Mouse (Mus musculus) MEL (cell line): Measurements from ENCODE around the gene Ostc. TPM values are rescaled to one million over a fixed set of nuclear protein-coding genes. Genes with fewer than 3 reads are reported as not detected.

Experiments
- DNase-seq: peaks from one replicate; pipeline ENCODE4 v3.0.0; 2011; ENCODE audit warnings: low read depth, low spot score
- H3K27ac ChIP-seq: 2 replicates; pipeline ENCODE4 v1.5.1; 2012; ENCODE audit warnings: low read depth, mild to moderate bottlenecking, control low read depth, low read length, moderate library complexity; ENCODE audit not compliant: control insufficient read depth
- H3K27me3 ChIP-seq, 2 experiments: fragments of 150-350 bp in 1 of 2; sonication (generic) in 1 of 2; 2 replicates each; pipeline ENCODE4 v1.6.1; 2012; ENCODE audit warnings: low read length in 2 of 2, mild to moderate bottlenecking in 2 of 2, improper control_type of control experiment in 1 of 2, moderate library complexity in 1 of 2; ENCODE audit not compliant: insufficient read depth in 2 of 2, control insufficient read depth in 1 of 2
- H3K36me3 ChIP-seq, 2 experiments: 2 replicates each; pipeline ENCODE4 v1.6.1; 2012 to 2014; ENCODE audit warnings: low read length in 2 of 2, improper control_type of control experiment in 1 of 2, inconsistent platforms in 1 of 2, mild to moderate bottlenecking in 1 of 2; ENCODE audit not compliant: insufficient read depth in 2 of 2, control insufficient read depth in 1 of 2
- H3K4me1 ChIP-seq, 2 experiments: fragments of 150-350 bp in 1 of 2; sonication (generic) in 1 of 2; 2 replicates each; pipeline ENCODE4 v1.6.1; 2012; ENCODE audit warnings: low read length in 2 of 2, improper control_type of control experiment in 1 of 2, mild to moderate bottlenecking in 1 of 2; ENCODE audit not compliant: insufficient read depth in 2 of 2, control insufficient read depth in 1 of 2
- H3K4me3 ChIP-seq, 2 experiments: fragments of 150-350 bp in 1 of 2; sonication (generic) in 1 of 2; 2 replicates each; pipeline ENCODE4 v1.5.1; 2012; ENCODE audit warnings: low read depth in 2 of 2, low read length in 2 of 2, mild to moderate bottlenecking in 2 of 2, moderate library complexity in 2 of 2, control low read depth in 1 of 2, improper control_type of control experiment in 1 of 2; ENCODE audit not compliant: control insufficient read depth in 1 of 2, insufficient read depth in 1 of 2
- H3K79me2 ChIP-seq: 2 replicates; pipeline ENCODE4 v1.6.1; 2012; ENCODE audit warnings: mild to moderate bottlenecking, low read length, moderate library complexity; ENCODE audit not compliant: control insufficient read depth, poor library complexity, insufficient read depth
- H3K9ac ChIP-seq: 2 replicates; pipeline ENCODE4 v1.6.1; 2012; ENCODE audit warnings: low read depth, mild to moderate bottlenecking, control low read depth, low read length, moderate library complexity; ENCODE audit not compliant: control insufficient read depth, poor library complexity, severe bottlenecking
- H3K9me3 ChIP-seq: fragments of 150-350 bp; sonication (generic); replicated peaks from 2 replicates; pipeline ENCODE4 v1.6.1; 2012; ENCODE audit warnings: mild to moderate bottlenecking, low read length, improper control_type of control experiment, moderate library complexity; ENCODE audit not compliant: insufficient read depth
- BHLHE40 ChIP-seq: IDR thresholded peaks from 2 replicates; pipeline ENCODE4 v1.6.1; 2012; ENCODE audit warnings: low read depth, mild to moderate bottlenecking, inconsistent platforms, low read length, improper control_type of control experiment, borderline replicate concordance
- CHD2 ChIP-seq: IDR thresholded peaks from 2 replicates; pipeline ENCODE4 v1.6.1; 2011; ENCODE audit warnings: low read length, improper control_type of control experiment
- CTCF ChIP-seq, 3 experiments: IDR thresholded peaks in 2 of 3; conservative IDR thresholded peaks in 1 of 3; 2 replicates each; pipeline ENCODE4 v1.5.1; 2011 to 2012; ENCODE audit warnings: low read length in 3 of 3, low read depth in 2 of 3, mild to moderate bottlenecking in 2 of 3, improper control_type of control experiment in 1 of 3, inconsistent platforms in 1 of 3, mixed read lengths in 1 of 3, moderate library complexity in 1 of 3; ENCODE audit not compliant: control insufficient read depth in 1 of 3, insufficient read depth in 1 of 3, poor library complexity in 1 of 3, severe bottlenecking in 1 of 3
- ELF1 ChIP-seq: IDR thresholded peaks from 2 replicates; pipeline ENCODE4 v1.6.1; 2014; ENCODE audit warnings: low read depth, mild to moderate bottlenecking, inconsistent platforms, low read length, improper control_type of control experiment, moderate library complexity
- ETS1 ChIP-seq: IDR thresholded peaks from 2 replicates; pipeline ENCODE4 v1.6.1; 2012; ENCODE audit warnings: low read depth, mild to moderate bottlenecking, inconsistent platforms, low read length, improper control_type of control experiment, moderate library complexity
- HCFC1 ChIP-seq: IDR thresholded peaks from 2 replicates; pipeline ENCODE4 v1.6.1; 2012; ENCODE audit warnings: low read depth, mild to moderate bottlenecking, inconsistent platforms, low read length, improper control_type of control experiment, moderate library complexity
- MAX ChIP-seq: IDR thresholded peaks from 2 replicates; pipeline ENCODE4 v1.6.1; 2011; ENCODE audit warnings: low read length, improper control_type of control experiment
- MAZ ChIP-seq: IDR thresholded peaks from 2 replicates; pipeline ENCODE4 v1.6.1; 2012; ENCODE audit warnings: low read depth, mild to moderate bottlenecking, inconsistent platforms, low read length, improper control_type of control experiment
- MXI1 ChIP-seq: IDR thresholded peaks from 2 replicates; pipeline ENCODE4 v1.6.1; 2011; ENCODE audit warnings: mild to moderate bottlenecking, low read depth, low read length, improper control_type of control experiment
- NELFE ChIP-seq: IDR thresholded peaks from 2 replicates; pipeline ENCODE4 v1.6.1; 2011; ENCODE audit warnings: low read depth, low read length, improper control_type of control experiment
- POLR2A ChIP-seq, 2 experiments: IDR thresholded peaks; 2 replicates each; pipeline ENCODE4 v1.6.1; 2011 to 2012; ENCODE audit warnings: low read length in 2 of 2, mild to moderate bottlenecking in 2 of 2, control low read depth in 1 of 2, improper control_type of control experiment in 1 of 2, low read depth in 1 of 2, moderate library complexity in 1 of 2; ENCODE audit not compliant: control insufficient read depth in 1 of 2, insufficient read depth in 1 of 2, poor library complexity in 1 of 2
- RAD21 ChIP-seq: IDR thresholded peaks from 2 replicates; pipeline ENCODE4 v1.6.1; 2011; ENCODE audit warnings: mild to moderate bottlenecking, low read depth, low read length, improper control_type of control experiment
- RCOR1 ChIP-seq: IDR thresholded peaks from 2 replicates; pipeline ENCODE4 v1.6.1; 2012; ENCODE audit warnings: low read depth, mild to moderate bottlenecking, inconsistent platforms, low read length, improper control_type of control experiment
- SIN3A ChIP-seq: IDR thresholded peaks from 2 replicates; pipeline ENCODE4 v1.6.1; 2012; ENCODE audit warnings: low read length, improper control_type of control experiment, inconsistent platforms
- SMC3 ChIP-seq: IDR thresholded peaks from 2 replicates; pipeline ENCODE4 v1.6.1; 2011; ENCODE audit warnings: low read depth, low read length, improper control_type of control experiment
- TAL1 ChIP-seq: IDR thresholded peaks from 2 replicates; pipeline ENCODE4 v1.6.1; 2012; ENCODE audit warnings: mild to moderate bottlenecking, inconsistent platforms, low read length, moderate library complexity, mixed read lengths
- TCF12 ChIP-seq: IDR thresholded peaks from 2 replicates; pipeline ENCODE4 v1.6.1; 2014; ENCODE audit warnings: low read depth, mild to moderate bottlenecking, inconsistent platforms, low read length, improper control_type of control experiment, moderate library complexity
- USF1 ChIP-seq: IDR thresholded peaks from 2 replicates; pipeline ENCODE4 v1.6.1; 2014; ENCODE audit warnings: low read depth, mild to moderate bottlenecking, inconsistent platforms, low read length, improper control_type of control experiment, moderate library complexity
- ZC3H11A ChIP-seq: IDR thresholded peaks from 2 replicates; pipeline ENCODE4 v1.6.1; 2012; ENCODE audit warnings: low read depth, mild to moderate bottlenecking, inconsistent platforms, low read length, improper control_type of control experiment
- ZKSCAN1 ChIP-seq: IDR thresholded peaks from 2 replicates; pipeline ENCODE4 v1.6.1; 2012; ENCODE audit warnings: low read depth, mild to moderate bottlenecking, inconsistent platforms, low read length, improper control_type of control experiment, moderate library complexity
- ZMIZ1 ChIP-seq: IDR thresholded peaks from 2 replicates; pipeline ENCODE4 v1.6.1; 2012; ENCODE audit warnings: low read depth, mild to moderate bottlenecking, inconsistent platforms, low read length, improper control_type of control experiment, moderate library complexity
- ZNF384 ChIP-seq: IDR thresholded peaks from 2 replicates; pipeline ENCODE4 v1.6.1; 2012; ENCODE audit warnings: low read depth, mild to moderate bottlenecking, inconsistent platforms, low read length, improper control_type of control experiment
- polyA plus RNA-seq, 2 experiments: library from polyadenylated mRNA; stranded (reverse) in 1 of 2; unstranded in 1 of 2; fragments of >175 nt in 1 of 2; fragments of >200 nt in 1 of 2; gene quantifications; 2 replicates each; pipeline versions ENCODE4 v1.2.1 to v1.2.4; 2012; ENCODE audit warnings: low replicate concordance in 2 of 2, low read depth in 1 of 2; ENCODE audit not compliant: insufficient read length in 2 of 2, insufficient read depth in 1 of 2, missing spikeins in 1 of 2
- total RNA-seq: library from RNA; depleted of rRNA; stranded (reverse); fragments of 300-350 nt; gene quantifications from 2 replicates; pipeline ENCODE4 v1.2.3, GENCODE M21; 2012

Ostc gene
- total and polyA plus RNA-seq, 3 experiments, result 185 to 199 TPM; not detected in 1

DNA sequence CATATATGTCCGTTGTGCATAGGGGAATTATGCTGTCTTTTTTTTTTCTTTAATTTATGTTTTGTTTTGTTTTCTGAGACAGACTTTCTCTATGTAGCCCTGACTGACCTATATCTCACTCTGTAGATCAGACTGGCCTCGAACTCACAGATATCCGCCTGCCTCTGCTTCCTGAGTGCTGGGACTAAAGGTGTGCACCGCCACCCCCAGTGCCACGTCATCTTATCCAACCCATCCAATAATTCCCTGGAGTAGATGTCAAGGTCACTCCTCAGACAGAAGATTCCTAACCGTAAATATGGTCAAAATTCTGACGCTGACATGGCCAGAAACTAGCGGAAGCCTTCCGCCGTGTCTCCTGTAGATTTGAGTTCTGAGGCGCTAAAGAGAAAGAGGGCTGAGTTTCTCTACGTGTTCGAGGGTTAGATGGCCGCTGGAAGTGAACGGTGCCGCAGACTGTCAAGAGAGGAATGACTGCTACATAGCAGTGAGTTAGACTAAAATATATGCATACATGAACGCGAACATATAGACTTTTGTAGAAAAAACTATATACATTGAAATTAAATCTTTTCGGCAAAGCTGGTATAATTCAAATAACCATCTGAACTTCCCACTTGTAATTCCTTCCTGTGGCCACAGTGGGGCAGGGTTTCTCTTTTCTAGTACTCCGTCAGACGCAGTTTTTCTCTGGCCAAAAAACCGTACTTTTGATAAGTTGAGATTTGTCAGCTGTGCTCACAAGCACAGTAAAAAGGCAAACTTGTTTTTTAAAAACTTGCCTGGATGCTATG is 5.7 kb upstream of the Ostc start:
- H3K27me3 ChIP-seq, result no peaks in the 10 kb centered on the region
- peak overlapping the region; percentile 57 for H3K9ac ChIP-seq
- peaks cover 0 to 2% of the 10 kb centered on the region in 2 experiments; a peak in 2 of 4 replicates for H3K36me3 ChIP-seq
- H3K27ac ChIP-seq, result peak overlapping the region; percentile 40; the same call in 1 of the 2 replicates
- peak; percentile 88 for DNase-seq
- no peaks in the 10 kb centered on the region for H3K79me2 ChIP-seq
- no peaks in the 10 kb centered on the region for H3K9me3 ChIP-seq
- H3K4me3 ChIP-seq, result peak overlapping the region; percentile 57 to 88
- H3K4me1 ChIP-seq, result peaks cover 0 to 3% of the 10 kb centered on the region in 2 experiments; a peak in 3 of 4 replicates
- TF ChIP-seq MXI1 (peak; percentile 33; the same call in 1 of the 2 replicates), RCOR1 (peak; percentile 92), HCFC1 (peak; percentile 45; the same call in 1 of the 2 replicates), MAZ (no peak), SIN3A (peak; percentile 74; the same call in 1 of the 2 replicates), USF1 (no peak), SMC3 (peak; percentile 73), CHD2 (no peak), TAL1 (no peak), RAD21 (peak; percentile 76), POLR2A (IDR thresholded peaks at IDR 0.05; ENCODE audit: control insufficient read depth in 1 of 2, insufficient read depth in 1 of 2, low read depth in 1 of 2, low read length in 2 of 2, poor library complexity in 1 of 2) (no peak), ZNF384 (peak; percentile 63), MAX (no peak), CTCF (IDR thresholded peaks at IDR 0.05 in 2 of 3, conservative IDR thresholded peaks at IDR 0.05 in 1 of 3; ENCODE audit: control insufficient read depth in 1 of 3, insufficient read depth in 1 of 3, low read depth in 2 of 3, low read length in 3 of 3, poor library complexity in 1 of 3, severe bottlenecking in 1 of 3) (peak; percentile 52 to 77 (median 72)), ZMIZ1 (no peak), ZC3H11A (peak; percentile 65), NELFE (no peak), ELF1 (0 out of 2 replicates have a peak, but pooled peaks have one; percentile 41), BHLHE40 (peak; percentile 40; the same call in 1 of the 2 replicates), ETS1 (peak; percentile 62), TCF12 (0 out of 2 replicates have a peak, but pooled peaks have one; percentile 8), ZKSCAN1 (no peak)
